Mouse (Mus musculus) midbrain, embryonic 12.5 days (tissue): ENCODE results near the gene Rab20. TPM values are rescaled to one million over a fixed set of nuclear protein-coding genes. Genes with fewer than 3 reads are reported as not detected.
A peak's percentile ranks its signal among the peaks of the same experiment; 100 is the strongest.

Experiments
- ATAC-seq: fragments of 200-750 bp; cut with Nextera tagmentation; 2 replicates; pipeline ENCODE4 v1.8.0; 2017; ENCODE audit warnings: low read depth, moderate TSS enrichment, moderate library complexity; ENCODE audit not compliant: low FRiP score
- H3K27ac ChIP-seq: fragments of 300-500 bp; sonication (generic); replicated peaks from 2 replicates; pipeline ENCODE4 v1.5.1; 2016; ENCODE audit warnings: mild to moderate bottlenecking
- H3K27me3 ChIP-seq: fragments of 300-500 bp; sonication (generic); 2 replicates; pipeline ENCODE4 v1.6.1; 2016; ENCODE audit warnings: mild to moderate bottlenecking
- H3K36me3 ChIP-seq: fragments of 300-500 bp; sonication (generic); 2 replicates; pipeline ENCODE4 v1.6.1; 2016
- H3K4me1 ChIP-seq: fragments of 300-500 bp; sonication (generic); 2 replicates; pipeline ENCODE4 v1.6.1; 2016
- H3K4me2 ChIP-seq: fragments of 300-500 bp; sonication (generic); replicated peaks from 2 replicates; pipeline ENCODE4 v1.6.1; 2016; ENCODE audit warnings: mild to moderate bottlenecking, moderate library complexity
- H3K4me3 ChIP-seq: fragments of 300-500 bp; sonication (generic); 2 replicates; pipeline ENCODE4 v1.5.1; 2016; ENCODE audit warnings: mild to moderate bottlenecking
- H3K9ac ChIP-seq: fragments of 300-500 bp; sonication (generic); replicated peaks from 2 replicates; pipeline ENCODE4 v1.6.1; 2016; ENCODE audit warnings: mild to moderate bottlenecking, moderate library complexity
- H3K9me3 ChIP-seq: fragments of 300-500 bp; sonication (generic); 2 replicates; pipeline ENCODE4 v1.6.1; 2016; ENCODE audit warnings: mild to moderate bottlenecking
- whole genome bisulfite sequencing: fragments of 180-500 bp; shearing (Covaris S2); methylation state at CpG from one replicate; pipeline ENCODE4 v1.1.7; 2016; 5-methylcytosine and 5-hydroxymethylcytosine counted together
- polyA plus RNA-seq: library from polyadenylated mRNA; unstranded; fragments of >200 nt; fragmentation: Nextera tagmentation; extraction: Ambion mirVana; gene quantifications from 2 replicates; pipeline ENCODE4 v1.2.1, GENCODE M21; 2016

Rab20 gene
- polyA plus RNA-seq = 0.22 and 0.50 TPM in 2 replicates

GRCm38 (mm10) chr8:11477811-11478761 is at the start of gene Rab20:
Rab20 (minus strand) TSS chr8:11478710.
- Histone ChIP-seq H3K27me3 (peaks cover 96% of the 10 kb centered on the region), H3K27ac (no peak within 1 kb of the TSS), H3K36me3 (no peaks in the 10 kb centered on the region), H3K4me3 (peak within 1 kb of the TSS; percentile 50), H3K4me2 (peak within 1 kb of the TSS; percentile 93), H3K4me1 (peaks cover 21% of the 10 kb centered on the region), H3K9me3 (no peaks in the 10 kb centered on the region), H3K9ac (peak within 1 kb of the TSS; percentile 41; the same call in 1 of the 2 replicates)
- under 1% methylated on average over 66 of the region's 69 CpGs for WGBS
- ATAC-seq = peak; percentile 88

DNA sequence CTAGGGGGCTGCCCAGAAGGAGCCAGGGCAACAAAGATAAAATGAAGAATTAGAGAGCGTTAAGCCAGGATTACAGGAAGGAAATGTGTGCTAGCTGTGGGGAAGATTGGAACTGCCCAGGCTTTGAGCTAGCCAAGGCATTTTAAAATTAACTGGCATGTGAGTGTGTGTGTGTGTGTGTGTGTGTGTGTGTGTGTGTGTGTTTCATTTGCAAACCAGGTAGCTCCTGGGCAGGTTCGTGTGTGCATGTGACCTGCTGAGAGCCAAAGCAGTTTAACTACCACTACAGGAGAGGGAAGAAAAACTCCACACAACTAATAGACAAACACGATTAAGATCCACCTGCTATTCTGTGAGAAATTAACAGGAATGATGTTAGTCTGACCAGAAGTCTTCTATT is 44.8 kb upstream of the Rab20 start:
- H3K27me3 ChIP-seq = no peaks in the 10 kb centered on the region
- H3K4me3 ChIP-seq = no peak overlapping the region
- no peak overlapping the region for H3K4me2 ChIP-seq
- WGBS = 85% methylated on average over 3 of the region's 3 CpGs
- no peak overlapping the region for H3K27ac ChIP-seq
- no peak for ATAC-seq
- H3K4me1 ChIP-seq = no peaks in the 10 kb centered on the region
- no peaks in the 10 kb centered on the region for H3K9me3 ChIP-seq
- H3K36me3 ChIP-seq = peaks cover 19% of the 10 kb centered on the region
- H3K9ac ChIP-seq = no peak overlapping the region

- no peak overlapping the region for H3K4me2 ChIP-seq
- H3K4me3 ChIP-seq = no peak overlapping the region
- no peak overlapping the region for H3K27ac ChIP-seq
- H3K9ac ChIP-seq = no peak overlapping the region
- WGBS = 94% methylated on average over 11 of the region's 11 CpGs
- no peak for ATAC-seq
- H3K4me1 ChIP-seq = no peaks in the 10 kb centered on the region
- no peaks in the 10 kb centered on the region for H3K9me3 ChIP-seq
- H3K36me3 ChIP-seq = peaks cover 58% of the 10 kb centered on the region
- H3K27me3 ChIP-seq = no peaks in the 10 kb centered on the region
Measured at GRCm38 (mm10) chr8:11518676-11519075, 40.2 kb upstream of the Rab20 start.

DNA sequence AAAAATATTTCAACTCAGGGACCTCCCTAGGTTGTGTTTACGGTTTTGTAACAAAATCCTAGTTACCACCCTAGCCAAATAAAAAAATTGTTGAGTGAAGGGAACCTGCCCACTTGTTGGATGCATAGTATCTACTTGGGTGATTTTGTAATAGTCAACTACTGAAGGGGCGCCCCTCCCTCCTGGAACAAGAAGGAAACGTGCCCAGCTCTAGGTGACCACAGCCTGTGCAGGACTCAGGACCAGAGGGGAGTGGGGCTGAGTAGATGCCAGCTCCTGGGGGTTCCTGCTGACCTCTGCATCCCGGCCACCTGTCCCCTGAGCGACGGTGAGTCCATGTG is 39.5 kb upstream of the Rab20 start:
- WGBS = 95% methylated on average over 6 of the region's 6 CpGs
- Histone ChIP-seq H3K27ac (no peak overlapping the region), H3K9ac (no peak overlapping the region), H3K9me3 (no peaks in the 10 kb centered on the region), H3K4me3 (no peak overlapping the region), H3K4me1 (no peaks in the 10 kb centered on the region), H3K36me3 (peaks cover 65% of the 10 kb centered on the region), H3K27me3 (no peaks in the 10 kb centered on the region), H3K4me2 (no peak overlapping the region)
- ATAC-seq = no peak

DNA sequence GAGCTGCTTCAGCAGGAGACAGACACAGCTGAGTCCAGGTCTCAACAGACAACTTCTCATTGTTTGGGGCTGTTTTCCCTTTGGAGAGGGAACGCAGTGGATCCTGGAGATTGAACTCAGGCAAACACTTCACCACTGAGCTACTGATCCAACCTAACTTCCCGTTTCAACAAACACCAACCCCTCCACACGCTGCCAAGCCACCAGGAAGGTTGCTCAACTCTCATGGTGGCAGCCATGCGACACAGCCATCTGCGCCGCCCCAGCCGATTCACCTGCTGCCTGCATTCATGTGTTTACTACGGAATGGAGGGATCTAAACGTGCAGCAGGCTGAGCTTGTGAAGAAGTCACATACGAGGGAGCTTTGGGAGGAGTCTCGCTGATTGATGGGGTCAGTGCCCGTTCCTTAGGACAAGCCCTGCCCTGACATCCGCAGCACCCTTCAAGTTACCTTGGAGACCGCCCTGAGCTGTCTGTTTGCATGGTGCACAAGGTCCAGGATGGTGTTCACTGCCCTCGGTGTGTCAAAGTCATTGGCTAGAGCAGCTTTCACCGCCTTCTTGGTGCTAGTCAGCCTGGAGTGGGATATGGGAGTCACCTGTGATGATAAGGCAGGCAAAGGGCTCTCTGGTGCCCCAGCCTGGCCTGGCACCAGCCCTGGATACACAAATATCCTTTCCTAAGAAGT is 39.0 kb upstream of the Rab20 start:
- no peak overlapping the region for H3K4me3 ChIP-seq
- H3K9me3 ChIP-seq = no peaks in the 10 kb centered on the region
- no peaks in the 10 kb centered on the region for H3K27me3 ChIP-seq
- no peak overlapping the region for H3K9ac ChIP-seq
- no peak for ATAC-seq
- no peak overlapping the region for H3K27ac ChIP-seq
- peaks cover 70% of the 10 kb centered on the region for H3K36me3 ChIP-seq
- H3K4me1 ChIP-seq = no peaks in the 10 kb centered on the region
- 91% methylated on average over 16 of the region's 16 CpGs for WGBS
- H3K4me2 ChIP-seq = no peak overlapping the region

DNA sequence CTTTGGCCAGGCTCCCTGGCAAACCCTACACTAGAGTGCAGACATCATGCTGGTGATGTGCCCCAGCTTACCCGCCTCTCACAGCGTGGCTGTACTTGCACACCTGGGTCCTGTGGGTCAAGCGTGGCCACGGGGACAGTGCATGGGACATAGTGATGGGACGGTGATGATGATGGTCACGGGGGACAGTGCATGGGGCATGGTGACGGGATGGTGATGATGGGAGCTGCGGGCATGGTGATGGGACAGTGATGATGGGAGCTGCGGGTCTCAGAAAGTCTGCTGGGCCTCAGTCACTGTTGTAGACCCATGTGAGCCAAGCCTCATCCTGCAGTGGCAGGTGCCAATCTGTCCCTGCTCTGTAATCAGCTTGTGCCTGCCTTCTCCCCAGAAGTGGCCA is 37.8 kb upstream of the Rab20 start:
- no peak overlapping the region for H3K9ac ChIP-seq
- ATAC-seq = no peak
- H3K4me2 ChIP-seq = no peak overlapping the region
- no peaks in the 10 kb centered on the region for H3K4me1 ChIP-seq
- no peak overlapping the region for H3K4me3 ChIP-seq
- WGBS = 95% methylated on average over 9 of the region's 9 CpGs
- H3K9me3 ChIP-seq = no peaks in the 10 kb centered on the region
- no peaks in the 10 kb centered on the region for H3K27me3 ChIP-seq
- H3K36me3 ChIP-seq = peaks cover 77% of the 10 kb centered on the region
- no peak overlapping the region for H3K27ac ChIP-seq

DNA sequence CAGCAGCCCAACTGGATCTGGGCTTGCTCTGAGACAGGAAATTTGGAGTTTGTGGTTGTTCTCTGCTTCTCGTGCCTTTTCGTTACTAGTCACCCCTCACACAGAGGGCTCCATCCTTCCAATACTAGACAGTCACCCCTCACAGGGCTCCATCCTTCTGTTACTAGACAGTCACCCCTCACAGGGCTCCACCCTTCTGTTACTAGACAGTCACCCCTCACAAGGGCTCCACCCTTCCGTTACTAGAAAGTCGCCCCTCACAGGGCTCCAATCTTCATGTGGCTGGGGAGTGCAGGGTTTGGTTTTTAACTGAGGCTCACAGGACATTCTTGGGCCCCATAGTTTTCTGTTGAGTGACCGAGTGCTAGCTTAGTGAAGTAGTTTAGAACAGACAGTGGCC is 34.7 kb upstream of the Rab20 start:
- Histone ChIP-seq H3K27ac (no peak overlapping the region), H3K4me1 (no peaks in the 10 kb centered on the region), H3K9me3 (no peaks in the 10 kb centered on the region), H3K36me3 (peaks cover 91% of the 10 kb centered on the region), H3K27me3 (no peaks in the 10 kb centered on the region), H3K9ac (no peak overlapping the region), H3K4me2 (no peak overlapping the region), H3K4me3 (no peak overlapping the region)
- ATAC-seq = no peak
- 96% methylated on average over 5 of the region's 5 CpGs for WGBS

DNA sequence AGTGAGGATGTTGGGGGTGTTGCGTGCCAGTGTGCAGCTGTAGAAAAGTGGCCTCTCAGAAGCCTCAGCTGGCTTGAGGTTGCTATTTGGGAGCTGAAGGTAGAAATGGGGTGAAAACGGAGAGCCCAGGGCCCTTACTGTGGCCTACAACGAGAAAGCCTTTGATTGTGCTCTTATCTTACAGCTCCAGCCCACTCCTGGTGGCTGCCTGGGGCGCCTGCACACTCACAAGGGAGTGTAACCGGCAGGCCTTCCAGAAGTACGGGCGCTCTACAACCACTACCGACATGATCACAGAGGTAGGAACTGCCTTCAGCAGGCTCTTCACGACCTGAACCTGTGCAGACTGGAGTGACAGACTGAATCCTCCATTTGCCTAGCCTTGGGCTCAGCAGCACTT is 34.2 kb upstream of the Rab20 start:
- 91% methylated on average over 9 of the region's 9 CpGs for WGBS
- no peak overlapping the region for H3K4me3 ChIP-seq

GRCm38 (mm10) chr8:11510971-11511370 is 32.5 kb upstream of the Rab20 start:
- Histone ChIP-seq H3K36me3 (peaks cover 98% of the 10 kb centered on the region), H3K4me2 (no peak overlapping the region), H3K4me1 (no peaks in the 10 kb centered on the region), H3K27ac (no peak overlapping the region), H3K4me3 (no peak overlapping the region), H3K9ac (no peak overlapping the region), H3K9me3 (no peaks in the 10 kb centered on the region), H3K27me3 (no peaks in the 10 kb centered on the region)
- 91% methylated on average over 5 of the region's 5 CpGs for WGBS
- ATAC-seq = no peak

More for the DNA sequence above, 34.2 kb upstream of the Rab20 start:
- peaks cover 95% of the 10 kb centered on the region for H3K36me3 ChIP-seq
- H3K4me1 ChIP-seq = no peaks in the 10 kb centered on the region
- no peak overlapping the region for H3K4me2 ChIP-seq
- H3K27me3 ChIP-seq = no peaks in the 10 kb centered on the region
- H3K27ac ChIP-seq = no peak overlapping the region
- no peaks in the 10 kb centered on the region for H3K9me3 ChIP-seq
- H3K9ac ChIP-seq = no peak overlapping the region
- ATAC-seq = no peak

GRCm38 (mm10) chr8:11508880-11509279 is 30.4 kb upstream of the Rab20 start:
- Histone ChIP-seq H3K36me3 (peaks cover 98% of the 10 kb centered on the region), H3K27ac (no peak overlapping the region), H3K9me3 (no peaks in the 10 kb centered on the region), H3K9ac (no peak overlapping the region), H3K4me1 (no peaks in the 10 kb centered on the region), H3K4me2 (no peak overlapping the region), H3K4me3 (no peak overlapping the region), H3K27me3 (no peaks in the 10 kb centered on the region)
- no peak for ATAC-seq
- WGBS = 89% methylated on average over 10 of the region's 10 CpGs

DNA sequence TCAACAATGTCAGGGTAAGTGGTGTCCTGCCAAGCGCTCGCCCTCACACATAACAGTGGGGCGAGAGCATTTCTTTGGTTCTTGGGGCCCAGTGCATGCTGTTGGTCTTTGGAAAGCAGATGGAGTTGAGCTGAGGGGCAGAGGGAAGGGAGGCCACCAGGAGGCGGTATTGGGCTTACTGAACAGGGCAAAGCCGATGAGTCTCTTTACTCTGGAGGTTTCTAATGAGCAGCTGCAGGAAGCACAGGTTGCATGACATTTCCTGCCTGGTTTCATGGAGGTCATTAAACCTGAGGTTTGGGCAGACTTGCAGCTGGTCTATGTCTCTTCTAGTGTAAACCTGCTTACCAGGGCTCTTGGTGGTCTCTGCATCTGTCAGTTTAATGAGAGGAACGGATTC is 28.3 kb upstream of the Rab20 start:
- H3K27ac ChIP-seq = no peak overlapping the region
- WGBS = 75% methylated on average over 6 of the region's 6 CpGs
- H3K4me1 ChIP-seq = no peaks in the 10 kb centered on the region
- H3K9ac ChIP-seq = no peak overlapping the region
- H3K36me3 ChIP-seq = peaks cover 93% of the 10 kb centered on the region
- H3K27me3 ChIP-seq = no peaks in the 10 kb centered on the region
- H3K4me2 ChIP-seq = no peak overlapping the region
- ATAC-seq = no peak
- H3K4me3 ChIP-seq = no peak overlapping the region
- H3K9me3 ChIP-seq = no peaks in the 10 kb centered on the region

GRCm38 (mm10) chr8:11506074-11506473 is 27.6 kb upstream of the Rab20 start:
- H3K27me3 ChIP-seq = no peaks in the 10 kb centered on the region
- H3K36me3 ChIP-seq = peaks cover 85% of the 10 kb centered on the region
- WGBS = 86% methylated on average over 14 of the region's 14 CpGs

More at GRCm38 (mm10) chr8:11506074-11506473, 27.6 kb upstream of the Rab20 start:
- Histone ChIP-seq H3K4me1 (no peaks in the 10 kb centered on the region), H3K4me2 (no peak overlapping the region), H3K27ac (no peak overlapping the region), H3K9me3 (no peaks in the 10 kb centered on the region), H3K9ac (no peak overlapping the region), H3K4me3 (no peak overlapping the region)
- no peak for ATAC-seq
